Mouse (Mus musculus): ENCODE measurements around the gene Otp.
A peak's percentile ranks its signal among the peaks of the same experiment; 100 is the strongest.

Otp gene

DNA sequence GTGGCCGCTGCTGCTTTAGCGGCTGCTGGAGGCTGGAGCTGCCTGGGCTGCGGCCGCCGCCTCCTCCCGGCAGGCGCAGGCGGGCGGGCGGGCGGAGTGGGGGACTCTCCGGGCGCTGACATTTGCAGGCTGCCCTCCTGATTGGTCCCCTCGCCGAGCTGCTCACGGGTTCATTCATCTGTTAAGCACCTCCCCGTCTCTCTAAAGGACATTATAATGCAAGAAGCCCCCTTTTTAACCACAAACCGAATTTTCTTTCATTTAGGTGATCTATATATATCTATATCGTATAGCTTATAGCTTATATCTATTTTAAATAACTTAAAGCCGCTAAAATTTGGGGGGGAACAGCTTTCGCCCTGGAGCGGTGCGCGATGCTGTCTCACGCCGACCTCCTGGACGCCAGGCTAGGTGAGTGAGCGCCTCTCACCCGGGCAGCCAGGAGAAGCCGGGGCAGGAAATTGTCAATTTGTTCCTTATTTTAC lies at the start of gene Otp:
Gene Otp (plus strand): TSS at position 207 of the 485 bp plus-strand sequence.
- DNase-seq = no peak

DNA sequence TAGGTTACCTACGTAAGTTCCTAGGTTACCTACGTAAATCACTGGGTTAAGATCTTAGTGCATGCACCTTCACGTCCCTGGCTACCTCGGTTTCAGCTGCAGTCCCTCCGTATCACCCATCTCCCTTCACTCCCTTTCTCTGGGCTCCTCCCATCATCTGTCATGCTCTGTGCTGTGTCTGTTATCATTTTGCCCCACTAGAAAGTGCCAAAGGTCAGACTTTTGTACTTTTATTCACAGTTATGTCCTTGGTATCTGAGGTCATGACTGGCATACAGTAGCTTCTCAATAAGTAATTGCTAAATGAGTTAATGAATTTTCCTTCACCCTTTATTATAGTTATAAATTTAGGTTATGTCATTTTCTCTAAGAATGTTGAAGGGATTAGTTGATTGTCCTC lies 49.0 kb upstream of the Otp start:
- no peak for DNase-seq

DNA sequence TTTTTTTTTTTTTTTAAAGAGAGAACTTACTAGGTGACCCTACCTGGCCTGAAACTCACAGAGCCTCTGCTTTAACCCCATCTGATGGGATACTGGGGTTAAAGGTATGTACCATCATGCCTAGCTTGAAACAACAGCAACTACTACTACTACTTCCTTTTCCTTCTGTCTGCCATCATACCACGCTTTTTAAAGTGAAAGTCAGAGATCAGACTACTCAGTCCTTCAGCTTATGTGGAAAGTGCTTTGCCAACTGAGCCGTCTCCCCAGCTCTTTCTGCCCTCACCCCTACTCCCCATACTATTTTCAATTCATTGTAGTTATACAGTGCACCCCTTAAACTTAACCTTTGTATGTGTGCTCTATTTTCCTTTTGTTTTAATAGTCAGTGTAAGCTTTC lies 48.4 kb upstream of the Otp start:
- DNase-seq = no peak

DNA sequence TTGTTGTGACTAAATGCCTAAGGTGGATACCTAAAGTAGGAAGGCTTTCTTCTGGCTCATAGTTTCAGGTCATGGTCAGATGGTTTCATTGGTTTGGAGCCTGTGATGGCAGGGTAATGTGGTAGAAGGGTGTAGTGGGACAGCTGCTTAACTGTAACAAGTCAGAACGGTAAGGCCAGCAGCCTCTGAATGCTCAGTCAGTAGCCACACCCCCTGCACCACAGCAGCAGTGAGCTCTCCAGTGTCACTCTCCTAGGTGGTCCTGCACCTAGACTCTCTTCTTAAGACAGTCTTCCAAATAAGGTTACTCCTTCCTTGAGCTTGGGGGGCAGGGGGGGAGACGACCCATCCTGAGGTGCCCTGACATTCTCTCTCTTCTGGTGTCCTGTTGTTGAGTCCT lies 47.6 kb upstream of the Otp start:
- DNase-seq = no peak

DNA sequence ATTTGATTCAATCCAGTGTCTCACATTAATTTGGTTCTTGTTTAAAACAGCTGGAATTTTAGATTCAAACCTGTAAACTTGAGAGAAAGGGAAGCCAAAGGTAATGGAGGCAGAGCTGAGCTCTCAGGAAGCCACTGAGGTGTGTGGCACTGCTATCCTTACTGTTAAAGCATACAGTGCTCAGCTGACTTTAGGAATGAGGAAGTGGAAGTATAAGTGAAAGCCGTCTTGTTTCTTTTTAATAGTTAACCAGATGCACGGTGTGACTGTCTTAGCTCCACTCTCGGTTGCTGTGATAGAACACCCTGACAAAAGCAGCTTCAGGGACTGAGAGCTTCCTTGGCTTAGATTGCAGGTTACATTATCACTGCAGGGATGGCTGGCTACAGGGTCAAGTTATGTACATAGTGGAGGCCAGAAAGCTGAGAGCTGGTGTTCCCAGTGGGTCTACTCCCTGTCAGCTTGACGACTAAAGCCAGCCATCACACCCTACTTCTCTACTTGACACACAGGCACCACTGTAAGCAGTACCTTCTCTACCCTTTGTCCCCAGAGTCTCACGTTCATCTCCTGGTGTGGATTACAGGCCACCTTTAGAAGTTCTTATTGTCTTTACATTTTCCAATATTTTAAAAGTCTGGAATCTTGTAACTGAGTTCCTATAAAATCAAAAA lies 37.2 kb upstream of the Otp start:
- no peak for DNase-seq

DNA sequence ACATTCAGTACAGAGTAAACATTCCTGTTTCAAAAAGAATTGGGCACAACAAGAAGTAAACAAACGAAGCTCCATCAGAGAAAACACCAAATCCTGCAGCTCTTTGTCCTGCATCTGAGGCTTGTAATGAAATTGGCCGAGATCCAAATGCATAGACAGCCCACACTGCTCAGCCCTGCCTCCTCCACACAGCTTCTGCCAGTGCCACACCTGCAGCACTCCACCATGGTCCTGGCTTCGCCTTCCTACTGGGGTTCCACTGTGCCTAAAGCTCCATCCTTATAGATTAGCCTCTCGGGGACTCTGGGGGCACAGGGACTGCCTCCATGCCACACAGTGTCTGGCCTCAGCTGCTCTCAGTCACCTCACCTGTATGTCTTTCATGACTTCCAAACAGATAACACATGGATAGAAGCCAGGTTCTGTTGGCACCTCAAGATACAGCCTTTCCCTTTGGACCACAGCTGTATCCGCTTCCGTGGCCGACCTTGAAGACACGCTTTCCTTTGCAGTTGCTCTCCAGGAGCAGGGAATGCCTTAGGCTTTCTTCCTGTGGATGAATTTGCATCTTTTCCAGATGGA lies 36.6 kb upstream of the Otp start:
- peak; percentile 17 for DNase-seq

DNA sequence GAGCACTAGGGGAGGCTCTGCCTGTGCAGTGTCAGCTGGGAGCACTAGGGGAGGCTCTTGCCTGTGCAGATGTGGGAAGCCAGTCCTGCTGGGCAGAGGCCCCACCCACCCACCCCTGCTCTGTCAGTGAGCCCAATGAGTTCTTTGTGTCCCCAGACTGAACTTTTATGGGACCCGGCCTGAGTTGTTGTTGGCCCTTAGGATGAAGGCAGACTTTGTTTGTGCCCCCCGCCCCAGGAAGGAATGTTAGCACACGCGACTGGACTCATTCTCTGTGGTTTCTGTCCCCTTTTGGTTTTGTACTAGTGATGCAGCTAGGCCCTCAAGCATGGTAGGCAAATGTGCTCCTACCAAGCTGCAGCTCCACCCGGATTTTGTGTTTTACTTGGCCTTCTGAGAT lies 32.2 kb upstream of the Otp start:
- no peak for DNase-seq

DNA sequence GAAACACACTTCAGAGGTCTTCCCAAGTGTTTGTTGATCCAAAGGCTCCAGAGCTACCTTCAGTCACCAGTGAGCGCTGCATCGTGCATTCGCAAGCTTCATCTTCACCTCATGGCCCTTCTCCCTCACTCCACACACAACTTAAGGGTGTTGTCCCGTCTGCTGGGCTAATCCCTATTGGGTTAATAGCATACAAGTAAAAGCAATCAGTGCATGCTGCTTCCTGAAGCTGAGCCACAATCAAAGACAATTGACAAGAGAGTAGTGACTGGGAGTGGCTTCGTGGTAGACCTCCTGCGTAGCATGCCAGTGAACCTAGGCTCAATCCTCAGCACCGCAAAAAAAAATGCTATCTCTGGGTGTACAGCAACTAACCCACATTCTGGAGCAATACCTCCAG lies 27.5 kb upstream of the Otp start:
- no peak for DNase-seq

DNA sequence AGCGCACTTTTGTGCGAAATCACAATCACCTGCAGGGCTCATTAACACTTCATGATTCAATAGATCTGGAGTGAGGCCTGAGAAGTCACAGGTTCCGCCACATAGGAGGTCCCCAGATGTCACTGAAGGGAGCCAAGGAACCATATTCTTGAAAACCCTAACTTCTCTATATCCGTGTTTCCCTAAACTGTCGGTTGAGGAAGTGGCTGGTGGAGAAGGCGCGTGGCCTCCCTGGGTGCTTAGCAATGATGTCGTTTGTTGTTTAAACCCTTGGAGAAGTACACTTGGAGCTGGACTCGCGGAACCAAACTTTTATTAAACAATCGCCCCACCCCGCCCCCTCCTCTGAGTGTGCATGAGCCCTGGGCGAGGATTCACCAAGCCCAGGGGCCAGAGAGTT lies 26.1 kb upstream of the Otp start:
- no peak for DNase-seq

DNA sequence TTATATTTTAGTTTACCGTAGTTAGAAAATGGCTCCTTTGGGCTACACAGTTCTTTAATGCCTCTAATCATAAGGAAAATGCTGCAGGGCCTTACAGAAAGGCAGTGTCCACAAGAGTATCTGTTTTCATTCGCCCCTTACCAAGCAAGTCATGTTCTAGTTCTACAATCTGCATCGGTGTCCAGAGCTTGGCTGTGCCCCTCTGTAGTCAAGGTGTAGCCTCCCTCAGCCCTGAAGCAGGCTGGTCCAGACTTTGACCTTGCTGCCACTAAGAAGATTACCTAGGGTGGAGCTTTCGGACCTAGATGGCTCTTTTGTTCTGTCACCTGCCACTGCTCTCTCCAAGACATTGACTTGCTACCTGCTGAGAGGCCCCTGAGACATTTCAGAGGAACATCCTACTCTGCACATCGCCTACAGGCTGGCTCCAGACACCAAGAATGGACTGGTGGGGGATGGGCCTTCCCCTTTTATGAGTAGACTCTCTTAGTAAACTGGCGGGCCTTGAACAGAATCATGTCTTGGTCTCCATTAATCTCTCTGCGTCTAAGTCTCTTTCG lies 17.3 kb upstream of the Otp start:
- DNase-seq = no peak

DNA sequence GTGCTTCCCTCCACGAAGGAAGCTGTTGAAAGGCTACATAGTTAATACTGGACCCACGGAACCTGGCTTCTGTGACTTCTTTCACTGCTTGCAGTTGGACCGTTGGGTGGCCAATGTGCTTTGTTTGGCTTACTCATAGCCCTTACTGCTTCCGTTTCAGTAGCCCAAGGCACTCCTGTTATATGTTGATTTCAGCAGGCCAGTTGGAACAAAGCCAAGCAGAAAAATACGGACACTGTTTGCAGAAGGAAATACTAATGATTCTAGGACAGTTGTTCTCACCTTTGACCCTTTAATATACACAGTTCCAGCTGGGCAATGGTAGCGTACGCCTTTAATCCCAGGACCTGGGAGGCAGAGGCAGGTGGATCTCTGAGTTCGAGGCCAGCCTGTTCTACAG lies 16.1 kb upstream of the Otp start:
- DNase-seq = no peak

DNA sequence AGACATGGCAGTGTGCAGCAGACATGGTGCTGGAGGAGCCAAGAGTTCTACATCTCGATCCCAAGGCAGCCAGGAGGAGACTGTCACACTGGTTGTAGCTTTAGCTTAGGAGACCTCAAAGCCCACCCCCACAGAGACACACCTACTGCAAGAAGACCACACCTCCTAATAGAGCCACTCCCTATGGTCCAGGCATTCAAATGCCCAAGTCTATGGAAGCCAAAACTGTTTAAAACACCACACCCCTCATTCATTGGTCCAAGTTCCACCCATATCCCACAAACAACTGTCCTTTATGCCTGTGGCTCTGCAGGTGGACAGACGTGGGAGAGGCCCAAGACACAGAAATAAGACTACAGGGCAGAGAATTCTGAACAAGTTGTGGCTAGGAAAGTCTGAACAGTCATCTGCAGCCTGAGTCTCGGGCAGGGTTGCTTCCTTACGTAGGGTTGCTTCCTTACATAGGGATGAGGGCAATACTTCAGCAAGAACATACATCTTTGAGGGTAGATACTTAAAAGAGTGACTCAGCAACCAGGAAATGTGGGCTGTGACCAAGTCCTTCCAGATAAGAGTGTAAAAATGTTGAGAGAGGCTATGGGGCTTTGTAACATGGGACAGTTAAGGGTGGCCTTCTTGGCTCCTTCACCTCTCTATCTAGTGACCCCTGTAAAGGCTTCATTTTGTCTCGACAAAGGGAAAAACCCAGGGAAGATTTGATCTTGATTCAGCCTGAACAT lies 12.7 kb upstream of the Otp start:
- DNase-seq = no peak

DNA sequence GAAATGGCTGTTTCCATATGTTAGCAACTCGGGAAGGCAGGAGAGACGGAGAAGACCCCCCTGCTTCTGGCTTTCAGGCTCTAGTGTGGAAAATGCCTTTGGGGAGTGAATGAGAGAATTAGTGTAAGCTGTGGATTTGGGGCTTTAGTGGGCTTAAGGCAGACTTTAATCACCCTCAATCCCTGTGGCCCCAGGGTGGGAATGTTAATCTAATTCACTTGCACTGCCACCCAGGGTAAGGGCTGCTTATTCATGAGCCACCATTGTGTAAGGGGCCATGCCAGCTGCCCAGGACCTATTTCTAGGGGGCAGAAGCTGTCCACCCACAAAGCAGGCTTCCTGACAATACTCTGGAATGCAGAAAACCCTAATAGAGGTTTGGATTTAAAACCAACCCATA lies 8.5 kb upstream of the Otp start:
- DNase-seq = no peak

DNA sequence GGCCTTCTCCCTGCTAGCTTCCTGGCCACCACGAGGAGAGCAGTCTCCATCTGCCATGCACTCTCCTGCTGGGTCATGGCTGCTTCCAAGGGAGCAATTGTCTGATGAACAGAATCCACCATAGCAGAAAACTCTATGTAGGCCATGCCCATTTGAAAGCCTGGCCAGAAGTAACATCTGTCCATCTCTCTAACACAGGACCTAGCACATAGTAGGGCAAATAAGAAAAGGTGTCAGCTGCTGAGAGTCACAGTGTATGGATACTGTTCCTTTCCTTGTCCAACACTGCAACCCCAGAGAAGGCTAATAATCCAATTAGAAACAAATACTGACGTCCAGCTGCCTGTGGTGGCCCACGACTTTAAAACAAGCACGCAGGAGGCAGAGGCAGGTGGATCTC lies 7.6 kb upstream of the Otp start:
- DNase-seq = no peak

DNA sequence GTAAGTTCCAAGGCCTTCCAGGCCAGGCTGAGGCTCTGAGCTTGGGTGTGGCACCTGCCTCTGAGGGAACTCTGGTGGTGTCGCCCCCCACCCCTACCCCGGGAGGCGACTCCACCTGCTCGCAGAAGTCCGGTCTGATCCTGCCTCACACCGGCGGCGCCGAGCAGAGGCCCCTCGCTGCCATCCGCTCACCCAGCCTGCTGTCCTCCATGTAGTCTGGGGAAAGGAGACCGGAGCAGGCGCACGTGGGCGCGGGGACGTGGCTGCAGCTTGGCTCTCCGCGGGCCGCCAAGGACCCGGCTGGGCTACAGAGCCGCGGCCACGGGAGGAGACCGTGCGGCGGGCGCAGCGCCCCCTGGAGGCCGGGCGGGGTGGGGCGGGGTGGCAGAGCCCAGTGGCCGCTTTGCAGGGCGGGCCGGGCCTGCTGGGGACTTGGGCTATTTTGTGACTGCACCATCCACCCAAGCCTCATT lies 6.9 kb upstream of the Otp start:
- no peak for DNase-seq

DNA sequence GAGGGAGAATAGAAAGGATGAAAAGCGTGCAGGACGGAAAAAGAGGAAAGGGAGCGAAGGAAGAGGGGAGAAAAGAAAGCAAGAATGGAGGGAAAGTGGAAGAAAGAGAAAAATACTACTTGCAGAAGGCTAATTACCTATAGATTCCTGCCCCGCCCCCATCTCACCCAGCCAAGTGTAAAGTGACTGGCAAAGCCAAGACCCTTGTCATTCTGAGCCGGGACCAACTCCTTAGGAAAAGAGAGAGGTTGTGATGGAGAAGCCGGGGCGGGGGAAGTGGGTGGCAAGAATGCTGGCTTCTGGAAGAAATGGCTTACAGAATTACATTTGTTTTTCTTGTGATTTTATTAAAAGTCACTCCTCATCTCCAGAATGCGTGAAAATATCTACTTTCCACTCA lies 5.9 kb upstream of the Otp start:
- DNase-seq = no peak

DNA sequence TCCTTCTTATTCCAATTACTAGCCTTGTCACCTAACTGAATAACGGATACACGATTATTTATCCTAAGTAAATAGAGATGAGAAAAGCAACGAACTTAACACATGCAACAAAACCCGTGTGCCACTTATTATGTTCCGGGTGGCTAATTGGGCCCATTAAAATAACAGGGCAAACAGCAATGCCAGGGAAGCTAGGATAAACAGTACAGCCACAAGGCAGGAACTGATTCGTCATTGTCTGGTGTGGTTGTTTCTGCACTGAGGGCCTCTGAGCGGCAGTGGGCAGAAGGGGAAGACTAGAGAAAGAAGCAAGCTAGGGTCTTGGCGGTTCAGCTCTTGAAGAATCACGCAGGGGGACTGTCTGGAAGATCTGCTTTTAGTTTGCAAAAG lies 5.3 kb upstream of the Otp start:
- DNase-seq = no peak

DNA sequence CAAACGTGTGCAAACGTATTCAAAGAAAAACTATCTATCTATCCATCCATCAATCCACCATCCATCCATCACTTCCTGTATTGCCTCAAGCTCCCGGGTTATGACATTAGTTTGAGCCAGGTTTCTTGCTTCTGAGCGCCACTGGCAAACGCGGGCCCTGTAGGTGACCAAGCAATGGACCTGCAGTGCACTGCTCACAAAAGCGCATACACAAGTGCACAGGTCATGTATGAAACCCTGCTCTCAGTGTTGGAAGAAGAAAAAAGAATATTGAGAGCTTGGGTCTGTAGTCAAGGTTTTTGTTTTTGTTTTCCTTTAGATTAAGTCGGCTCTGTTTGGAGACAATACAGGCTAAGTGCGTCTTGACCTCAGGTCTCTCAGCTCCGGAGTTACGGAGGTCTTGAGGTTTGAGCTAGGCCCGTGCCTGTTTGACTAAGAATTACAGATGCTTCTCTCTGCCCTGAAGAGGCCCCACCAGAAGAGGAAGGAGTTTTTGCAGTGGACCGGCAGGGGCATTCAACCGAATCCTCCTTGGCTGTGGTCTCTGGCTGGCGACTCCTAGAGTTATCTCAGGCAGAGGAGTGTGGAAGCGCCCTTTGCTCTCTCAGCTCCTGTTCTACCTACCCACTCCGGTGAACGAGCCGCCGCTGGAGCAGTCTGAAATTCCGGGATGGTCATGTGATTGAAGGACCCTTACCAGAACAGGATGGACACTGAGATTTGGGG lies 4.8 kb upstream of the Otp start:
- DNase-seq = no peak

DNA sequence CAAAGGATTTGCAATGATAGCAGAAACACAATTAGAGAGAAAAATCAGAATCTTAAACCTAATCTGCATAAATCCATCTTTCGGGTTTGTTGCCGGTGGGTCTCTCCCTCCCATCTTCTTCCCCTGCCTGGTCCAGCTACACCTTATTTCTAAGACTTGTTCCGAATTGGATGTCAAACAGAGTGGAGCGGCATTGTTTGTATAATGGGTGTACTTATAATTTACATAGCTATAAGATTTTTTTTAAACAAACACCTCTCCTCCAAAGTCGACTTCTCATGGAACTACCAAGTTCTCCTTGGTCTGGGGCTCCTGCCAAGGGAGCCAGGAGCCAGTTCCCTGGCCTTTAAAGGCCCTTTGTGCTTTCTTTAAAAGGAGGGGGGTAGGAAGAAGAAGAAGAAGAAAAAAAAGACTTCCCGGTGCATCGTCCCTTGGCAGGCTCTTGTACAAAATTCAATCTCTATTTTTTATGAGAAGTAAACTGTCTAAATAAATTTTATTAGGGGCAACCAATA lies 3.5 kb upstream of the Otp start:
- DNase-seq = no peak

DNA sequence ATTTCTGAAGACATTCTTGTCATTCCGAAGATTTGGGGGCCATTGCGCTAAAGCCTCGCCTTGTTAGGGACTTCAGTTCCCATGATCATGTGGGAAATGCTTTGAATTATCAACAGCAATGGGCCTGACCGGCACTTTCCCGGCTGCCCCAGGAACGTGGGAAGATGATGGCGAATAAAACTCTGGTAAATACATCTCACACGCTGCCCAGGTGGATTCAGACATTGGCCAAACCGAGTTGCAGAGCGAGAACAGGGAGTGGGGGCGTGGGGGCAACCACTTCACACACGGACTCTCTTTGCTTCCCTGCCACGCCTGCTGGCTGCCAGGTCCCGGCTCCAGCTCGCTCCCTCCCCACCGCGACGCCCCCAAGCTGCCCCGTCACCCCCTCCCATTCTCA lies 3.0 kb upstream of the Otp start:
- DNase-seq = no peak

DNA sequence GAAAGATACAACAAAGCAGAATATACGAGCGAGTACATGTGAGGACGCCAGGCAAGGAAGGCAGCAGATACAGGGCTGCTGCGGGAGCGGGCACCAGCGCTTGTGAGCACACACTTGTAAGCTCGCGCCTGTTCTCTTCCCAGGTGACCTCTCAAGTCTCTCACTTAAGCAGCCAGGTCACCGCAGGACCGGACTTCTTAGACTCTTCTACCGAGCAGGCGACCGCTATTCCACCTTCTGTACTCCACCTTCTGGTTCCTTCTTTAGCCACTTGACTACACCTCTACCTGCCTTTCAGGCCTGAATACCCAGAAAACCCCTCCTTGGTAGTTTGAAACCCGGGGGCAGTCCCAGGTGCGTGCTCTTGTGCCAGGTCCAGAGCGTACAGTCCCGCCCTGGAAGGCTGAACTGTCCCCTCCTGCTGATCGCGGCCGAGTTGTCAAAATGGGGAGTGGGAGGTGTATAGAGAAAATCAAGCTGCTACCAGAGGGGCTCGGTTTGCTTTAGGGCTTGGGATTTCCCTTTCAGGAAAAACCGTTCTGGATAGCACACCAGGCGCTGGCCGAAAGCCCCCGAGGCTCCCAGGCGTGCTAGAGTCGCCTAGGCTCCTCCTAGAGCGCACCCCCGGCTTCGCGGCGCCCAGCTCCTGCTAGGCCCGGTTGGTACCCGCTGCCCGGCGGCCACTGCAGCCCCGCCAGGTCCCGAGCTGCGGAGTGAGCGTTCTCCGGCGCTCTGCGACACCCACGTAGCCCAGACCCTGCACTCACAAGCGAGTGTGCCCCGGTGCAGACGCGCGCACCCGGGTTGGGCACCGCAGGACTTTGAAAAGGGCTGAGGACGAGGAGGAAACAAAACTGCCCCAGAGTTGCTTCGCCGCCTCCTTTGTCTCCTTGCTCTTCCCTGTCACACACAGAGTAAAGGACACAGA lies 2.0 kb upstream of the Otp start:
- no peak for DNase-seq

DNA sequence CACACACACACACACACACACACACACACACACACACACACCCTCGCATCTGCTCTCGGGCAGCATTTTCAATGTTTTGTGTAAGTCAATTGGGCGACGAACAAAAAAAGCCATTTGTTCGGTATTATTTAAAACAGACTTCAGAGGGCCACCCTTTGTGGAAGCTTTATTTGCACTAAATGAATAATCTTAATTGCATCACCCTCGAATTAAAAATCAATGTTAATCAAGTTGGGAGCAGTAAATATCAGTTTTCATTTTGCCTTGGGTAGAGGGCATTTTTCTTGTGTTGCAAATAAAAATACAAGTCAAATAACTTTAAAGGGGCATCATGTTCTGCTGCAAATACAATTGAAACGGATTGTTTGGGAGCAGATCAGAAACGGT lies 1.4 kb upstream of the Otp start:
- DNase-seq = no peak
